Mouse (Mus musculus) fat pad, adult 2 months (tissue): ENCODE measurements around the gene Ankrd31.
"Not testable (repeated sequence)": the region's sequence is repeated elsewhere in the genome, so short reads cannot be mapped to it uniquely, and the experiment has no call there.

Experiments
- DNase-seq: peaks from one replicate; pipeline ENCODE4 v3.0.0-alpha.2; 2011; ENCODE audit warnings: low read depth, low spot score; ENCODE audit errors: extremely low read depth

The Ankrd31 gene

GRCm38 (mm10) chr13:96937059-96937558, 189.0 kb downstream of the Ankrd31 start:
- DNase-seq: peak; percentile 94

GRCm38 (mm10) chr13:96939680-96940079, 191.6 kb downstream of the Ankrd31 start:
- peak; percentile 95 for DNase-seq

GRCm38 (mm10) chr13:96941481-96941880, 193.4 kb downstream of the Ankrd31 start:
- DNase-seq: not testable (repeated sequence)

- DNase-seq: no peak
Measured at GRCm38 (mm10) chr13:96943571-96943970, 195.5 kb downstream of the Ankrd31 start.

GRCm38 (mm10) chr13:96945748-96946147, 197.7 kb downstream of the Ankrd31 start:
- DNase-seq: no peak

- peak; percentile 71 for DNase-seq
Measured at GRCm38 (mm10) chr13:96947722-96948121, 199.7 kb downstream of the Ankrd31 start.

GRCm38 (mm10) chr13:96951880-96952279, 203.8 kb downstream of the Ankrd31 start:
- DNase-seq: no peak

- no peak for DNase-seq
Measured at GRCm38 (mm10) chr13:96956466-96956865, 208.4 kb downstream of the Ankrd31 start.
